Mouse (Mus musculus) olfactory bulb, adult 2 months (tissue): Measurements from ENCODE around the gene Abracl.

Experiments used
- CTCF ChIP-seq: fragments of 200-500 bp; IDR thresholded peaks from 2 replicates; pipeline ENCODE4 v1.5.1; 2012; ENCODE audit warnings: low read depth, mild to moderate bottlenecking, low read length, moderate library complexity; ENCODE audit not compliant: insufficient read depth
- POLR2A ChIP-seq: fragments of 200-500 bp; IDR thresholded peaks from 2 replicates; pipeline ENCODE4 v1.6.1; 2012; ENCODE audit warnings: mild to moderate bottlenecking, low read depth, low read length, moderate library complexity; ENCODE audit not compliant: insufficient read depth

DNA sequence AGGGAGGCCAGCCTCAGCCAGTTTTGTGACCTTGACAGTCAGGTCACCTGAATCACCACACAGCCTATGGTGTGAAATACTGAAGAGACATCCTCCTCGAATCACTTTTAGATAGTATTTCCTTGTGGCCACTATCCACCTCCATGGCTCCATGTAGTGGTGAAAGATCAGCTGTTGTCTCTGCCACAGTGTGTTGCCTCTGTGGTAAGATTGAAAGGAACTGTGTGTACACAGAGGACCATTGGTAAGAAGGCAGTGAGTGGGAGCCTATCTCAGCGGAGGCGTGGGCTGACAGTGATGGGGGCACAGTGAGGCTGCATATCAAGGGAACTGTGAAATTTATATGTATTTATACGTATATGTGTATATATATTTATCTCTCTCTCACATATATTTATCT lies 38.4 kb upstream of the Abracl start:
- TF ChIP-seq CTCF, result no peak
- TF ChIP-seq POLR2A, result no peak
